Mouse (Mus musculus): ENCODE results near the gene Kcnq2.

Kcnq2 gene

DNA sequence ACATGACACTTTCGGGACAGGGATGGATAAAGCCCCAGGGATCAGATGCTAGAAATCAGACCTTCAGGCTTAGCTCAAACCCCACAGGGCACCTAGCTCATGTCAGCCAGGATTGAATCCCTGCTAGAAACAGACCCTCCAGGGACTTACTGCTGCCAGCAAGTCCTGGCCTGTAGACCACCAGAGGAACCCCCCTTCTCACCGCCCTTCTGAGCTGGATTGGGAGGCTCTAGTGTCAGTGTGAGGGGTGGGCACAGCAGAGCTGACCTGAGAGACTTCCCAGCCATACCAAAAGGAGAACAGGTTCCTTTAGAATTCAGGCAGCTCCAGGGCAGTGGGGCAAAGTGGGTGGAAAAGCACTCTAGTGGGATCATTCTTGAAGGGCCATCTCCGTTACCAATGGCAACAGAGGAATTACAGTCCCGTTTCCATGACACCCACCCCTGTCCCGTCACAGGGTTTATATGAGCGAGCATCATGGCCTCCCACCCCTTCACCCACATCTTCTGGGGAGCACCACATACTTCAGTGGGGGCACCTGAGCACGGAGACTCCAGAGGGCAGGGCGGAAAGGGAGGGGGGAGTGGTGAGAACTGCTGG is 21.2 kb downstream of the Kcnq2 start:
- intact Hi-C loops (cut with DNase I), result no loop called here

- intact Hi-C loops (cut with DNase I), result no loop called here
Measured at GRCm38 (mm10) chr2:181111665-181112064, 23.4 kb downstream of the Kcnq2 start.

GRCm38 (mm10) chr2:181104111-181104510 is 31.0 kb downstream of the Kcnq2 start:
- intact Hi-C loops (cut with DNase I), result no loop called here

GRCm38 (mm10) chr2:181102161-181102560 is 32.9 kb downstream of the Kcnq2 start:
- intact Hi-C loops (cut with DNase I), result no loop called here

GRCm38 (mm10) chr2:181101626-181102025 is 33.5 kb downstream of the Kcnq2 start:
- intact Hi-C loops (cut with DNase I), result no loop called here

GRCm38 (mm10) chr2:181100087-181100486 is 35.0 kb downstream of the Kcnq2 start:
- intact Hi-C loops (cut with DNase I), result no loop called here

- intact Hi-C loops (cut with DNase I), result no loop called here
Measured at GRCm38 (mm10) chr2:181090123-181090522, 45.0 kb downstream of the Kcnq2 start.

- intact Hi-C loops (cut with DNase I), result no loop called here
Measured at GRCm38 (mm10) chr2:181084997-181085396, 50.1 kb downstream of the Kcnq2 start.

GRCm38 (mm10) chr2:181083945-181084344 is 51.2 kb downstream of the Kcnq2 start:
- intact Hi-C loops (cut with DNase I), result no loop called here

GRCm38 (mm10) chr2:181080886-181081285 is 54.2 kb downstream of the Kcnq2 start:
- intact Hi-C loops (cut with DNase I), result no loop called here

DNA sequence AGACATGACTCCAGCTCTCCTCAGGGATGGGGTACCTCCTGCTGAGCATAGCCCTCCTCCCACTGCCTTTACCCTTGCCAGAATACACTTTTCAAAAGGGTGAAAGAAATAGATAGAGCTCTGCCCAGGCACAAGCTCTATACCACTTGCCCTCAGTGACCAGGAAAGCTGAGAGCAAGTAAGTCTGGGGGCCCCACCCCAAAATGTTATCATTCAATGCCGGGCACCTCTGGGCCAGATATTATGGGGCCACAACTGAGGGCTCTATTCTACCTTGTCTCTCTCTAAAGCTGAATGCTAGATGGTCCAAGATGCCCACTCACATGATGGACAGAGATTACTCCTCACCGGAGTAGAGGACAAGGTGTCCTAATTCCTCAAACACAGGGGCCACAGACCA is 55.6 kb downstream of the Kcnq2 start:
- intact Hi-C loops (cut with DNase I), result no loop called here

DNA sequence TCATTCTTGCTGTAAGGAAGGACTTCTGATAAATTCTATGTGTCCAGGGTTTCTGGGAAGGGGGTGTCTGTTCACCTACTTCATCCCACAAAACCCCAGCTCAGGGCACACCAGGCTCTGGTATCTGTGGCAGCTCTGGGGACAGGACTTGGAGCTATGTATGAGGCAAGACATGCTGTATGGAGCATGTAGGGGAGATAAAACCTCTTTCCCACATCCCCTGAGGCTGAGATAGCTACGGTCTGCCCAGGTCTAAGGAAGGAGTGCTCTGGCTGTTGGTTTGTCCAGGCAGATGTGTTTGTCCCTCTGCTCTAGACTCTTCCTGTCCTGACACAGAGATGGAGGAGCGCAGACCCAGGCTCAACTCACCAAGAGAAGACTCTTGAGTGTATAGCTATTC is 56.2 kb downstream of the Kcnq2 start:
- intact Hi-C loops (cut with DNase I), result no loop called here

DNA sequence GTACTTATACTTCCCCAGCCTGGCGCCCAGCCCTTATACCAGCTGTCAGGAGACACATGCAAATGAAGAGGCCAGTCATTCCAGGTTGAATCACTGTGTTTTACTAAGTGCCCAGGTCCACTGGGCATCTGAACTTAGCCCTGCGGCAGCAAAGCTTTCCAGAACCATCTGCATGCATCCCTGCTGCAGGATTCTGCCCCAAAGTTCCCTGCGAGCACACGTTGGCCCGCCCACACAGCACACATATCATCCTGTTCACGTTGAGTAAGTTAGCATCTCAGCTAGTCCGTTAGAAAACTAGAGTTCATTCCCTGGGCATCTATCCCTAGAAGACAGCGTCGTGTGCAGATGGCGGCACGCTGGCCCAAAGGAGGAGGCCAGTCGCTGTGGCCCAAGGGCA is 59.6 kb downstream of the Kcnq2 start:
- intact Hi-C loops (cut with DNase I), result no loop called here

DNA sequence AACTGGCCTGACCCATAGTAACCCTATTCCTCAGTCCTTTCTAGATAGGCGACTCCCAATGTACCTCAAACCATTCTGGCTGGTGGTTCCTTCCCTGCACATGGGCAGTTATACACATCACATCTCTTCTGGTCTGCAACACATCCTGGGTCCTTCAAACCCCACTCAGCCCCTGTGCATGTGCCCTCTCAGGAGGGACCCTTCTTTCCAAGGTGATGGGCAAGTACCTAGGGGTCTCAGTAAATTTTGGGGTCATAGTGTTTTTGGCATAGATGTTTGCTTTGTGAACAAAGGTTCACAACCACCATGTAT is 62.7 kb downstream of the Kcnq2 start:
- intact Hi-C loops (cut with DNase I), result loop anchor here (5.0 kb wide), 1 partner anchor 145 kb away; the partner anchor contains the start of gene Birc7

GRCm38 (mm10) chr2:181071706-181072402 is 63.2 kb downstream of the Kcnq2 start:
- intact Hi-C loops (cut with DNase I), result loop anchor here (5.0 kb wide), 1 partner anchor 145 kb away; the partner anchor contains the start of gene Birc7

GRCm38 (mm10) chr2:181070136-181070535 is 65.0 kb downstream of the Kcnq2 start:
- intact Hi-C loops (cut with DNase I), result loop anchor here (5.0 kb wide), 1 partner anchor 143 kb away; the partner anchor contains the start of gene Birc7

GRCm38 (mm10) chr2:181068499-181068898 is 66.6 kb downstream of the Kcnq2 start:
- intact Hi-C loops (cut with DNase I), result loop anchor here (10.0 kb wide), 1 partner anchor 274 kb away; no protein-coding TSS in a partner anchor

DNA sequence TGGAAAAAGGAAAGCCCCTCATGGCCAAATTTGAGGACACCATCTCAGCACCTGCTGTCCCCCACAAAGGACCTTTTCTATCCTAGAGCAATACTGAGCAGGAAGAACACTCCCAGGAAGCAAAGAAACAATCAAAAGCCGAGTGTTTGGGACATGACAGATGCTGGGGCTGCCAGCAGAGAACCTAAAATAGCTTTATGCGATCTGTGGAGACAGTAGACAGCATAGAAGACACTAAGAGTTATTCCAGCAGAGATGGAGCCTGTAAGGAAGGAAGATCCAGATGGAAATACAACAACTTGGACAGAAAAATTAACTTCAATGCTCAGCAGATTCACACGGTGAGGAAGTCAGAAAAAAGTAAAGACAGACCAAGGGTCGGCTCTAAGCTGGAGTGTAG is 69.3 kb downstream of the Kcnq2 start:
- intact Hi-C loops (cut with DNase I), result loop anchor here (10.0 kb wide), 1 partner anchor 271 kb away; no protein-coding TSS in a partner anchor

DNA sequence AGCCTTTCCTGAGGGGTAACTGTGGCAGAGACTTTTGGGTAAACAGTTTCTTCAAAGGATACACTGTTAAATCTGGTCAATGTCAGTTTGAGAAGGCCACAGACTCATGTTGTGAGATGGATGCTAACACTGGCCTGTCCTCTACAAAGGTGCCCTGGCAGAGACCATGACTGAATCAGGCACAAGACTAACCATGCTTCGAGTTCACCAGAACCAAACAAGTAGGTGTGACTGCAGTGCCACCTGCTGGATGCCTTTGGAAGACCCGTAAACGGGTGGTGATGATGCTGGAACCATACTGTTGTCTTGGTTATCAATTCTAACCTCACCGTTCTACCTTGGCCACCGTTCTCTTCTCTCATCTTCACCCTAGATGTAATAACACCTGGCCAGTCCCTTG is 75.0 kb downstream of the Kcnq2 start:
- intact Hi-C loops (cut with DNase I), result loop anchor here (1.0 to 10.0 kb wide), 3 partner anchors 26 to 265 kb away; no protein-coding TSS in a partner anchor

DNA sequence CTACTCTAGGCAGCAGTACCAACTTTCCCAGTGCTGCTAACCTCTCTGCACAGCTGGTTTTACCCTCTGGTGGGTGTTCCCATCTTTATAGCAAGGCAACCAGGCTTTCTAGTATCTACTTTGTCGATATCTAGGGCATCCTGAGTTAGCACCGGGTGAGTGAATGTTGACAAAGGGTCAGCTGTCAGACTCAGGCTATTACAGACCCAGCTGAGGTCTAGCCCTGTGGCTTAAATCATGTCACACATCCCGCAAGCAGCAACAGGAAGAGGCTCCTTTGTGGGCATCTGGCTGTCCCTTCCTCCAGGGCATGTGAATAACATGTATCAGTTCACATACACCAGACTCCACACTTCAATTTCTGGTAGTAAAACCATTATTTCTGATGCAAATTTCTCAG is 76.9 kb downstream of the Kcnq2 start:
- intact Hi-C loops (cut with DNase I), result no loop called here

GRCm38 (mm10) chr2:181057341-181057740 is 77.8 kb downstream of the Kcnq2 start:
- intact Hi-C loops (cut with DNase I), result no loop called here

GRCm38 (mm10) chr2:181052171-181052570 is 82.9 kb downstream of the Kcnq2 start:
- intact Hi-C loops (cut with DNase I), result no loop called here

DNA sequence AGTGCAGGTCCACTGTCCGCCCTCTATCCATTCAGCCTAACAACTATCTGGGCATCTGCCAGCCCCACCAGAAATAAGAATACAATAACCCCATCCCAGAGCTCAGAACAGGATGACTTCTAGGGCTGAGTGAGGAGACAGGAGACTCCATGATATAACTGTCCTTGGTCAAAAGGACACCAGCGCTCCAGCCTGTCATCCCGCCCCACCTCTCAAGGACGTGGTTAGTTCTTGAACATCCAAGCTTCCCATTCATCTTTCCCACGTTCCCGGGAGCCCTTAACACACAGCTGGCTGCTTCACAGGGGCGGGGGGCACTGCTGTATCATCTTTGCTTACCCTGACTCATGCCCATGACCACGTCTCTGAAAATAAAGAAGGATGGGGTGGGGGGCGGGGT is 86.1 kb downstream of the Kcnq2 start:
- intact Hi-C loops (cut with DNase I), result no loop called here

Measured in adrenal gland (tissue).